Mouse (Mus musculus): ENCODE measurements at regions not wholly inside any gene's neighbourhood (a gene's known extent, or its start where the extent isn't known, plus 50 kb on each side); places are given as distances from the start of the nearest gene placed in this dataset. TPM values are rescaled to one million over a fixed set of nuclear protein-coding genes. Genes with fewer than 3 reads are reported as not detected.

DNA sequence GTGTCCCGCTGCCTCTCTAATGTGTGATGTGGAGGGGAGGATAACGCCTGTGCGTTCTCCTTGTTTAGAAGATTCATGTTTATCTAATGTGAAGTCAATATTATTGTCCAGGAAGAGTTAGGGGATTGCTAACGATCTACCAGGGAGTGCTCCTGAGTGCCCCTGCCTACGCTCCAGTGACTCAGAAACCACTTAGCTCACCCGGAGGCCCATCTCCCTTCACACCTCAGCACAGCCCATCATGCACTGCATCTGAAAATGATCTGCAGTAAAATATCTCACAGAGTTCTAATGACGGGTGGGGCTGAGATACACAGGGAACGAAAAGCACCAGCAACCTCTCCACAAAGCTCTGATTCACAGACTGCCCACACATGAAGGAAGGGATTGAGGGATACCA is 409.0 kb upstream of the Pfkp start:
- H3K4me2 ChIP-seq = no peak overlapping the region
- H3K27ac ChIP-seq = no peak overlapping the region
- 62% methylated on average over 8 of the region's 8 CpGs for WGBS
- H3K9me3 ChIP-seq = no peaks in the 10 kb centered on the region
- peak; percentile 78 for ATAC-seq (ENCODE audit: low FRiP score)
- no peaks in the 10 kb centered on the region for H3K4me1 ChIP-seq (replicated peaks)
- no peaks in the 10 kb centered on the region for H3K36me3 ChIP-seq
- no peak overlapping the region for H3K4me3 ChIP-seq
- no peak overlapping the region for H3K9ac ChIP-seq
- no peaks in the 10 kb centered on the region for H3K27me3 ChIP-seq

Small RNA genes lying in the stretch of these regions (microRNA-seq; reads per million reads assigned to microRNA genes)
- gene Gm22689 = not detected

Measured in hindbrain, embryonic 13.5 days (tissue).